Mouse (Mus musculus) heart, postnatal 36 days (tissue): ENCODE measurements around the gene Usp26. TPM values are rescaled to one million over a fixed set of nuclear protein-coding genes. Genes with fewer than 3 reads are reported as not detected.
A peak's percentile ranks its signal among the peaks of the same experiment; 100 is the strongest.

Experiments
- DNase-seq, 2 experiments: peaks; one replicate each; pipeline ENCODE4 v3.0.0; 2021 to 2022
- intact Hi-C: fragments of 180-260 bp; cut with DNase I; formaldehyde crosslinking; loops from one replicate; pipeline ENCODE4 v1.15.1; 2025
- total RNA-seq, 2 experiments: library from RNA; stranded (reverse); gene quantifications; 2 replicates each; pipeline ENCODE4 v1.2.3; 2021

The Usp26 gene
- under 1 TPM in 1 of 2 experiments, not detected in 1; 0.30 TPM for total RNA-seq

GRCm38 (mm10) chrX:51801133-51801532 lies at the start of gene Usp26:
Gene Usp26 (minus strand): TSS chrX:51801233.
- intact Hi-C loops, result no loop called here
- no peak for DNase-seq

DNA sequence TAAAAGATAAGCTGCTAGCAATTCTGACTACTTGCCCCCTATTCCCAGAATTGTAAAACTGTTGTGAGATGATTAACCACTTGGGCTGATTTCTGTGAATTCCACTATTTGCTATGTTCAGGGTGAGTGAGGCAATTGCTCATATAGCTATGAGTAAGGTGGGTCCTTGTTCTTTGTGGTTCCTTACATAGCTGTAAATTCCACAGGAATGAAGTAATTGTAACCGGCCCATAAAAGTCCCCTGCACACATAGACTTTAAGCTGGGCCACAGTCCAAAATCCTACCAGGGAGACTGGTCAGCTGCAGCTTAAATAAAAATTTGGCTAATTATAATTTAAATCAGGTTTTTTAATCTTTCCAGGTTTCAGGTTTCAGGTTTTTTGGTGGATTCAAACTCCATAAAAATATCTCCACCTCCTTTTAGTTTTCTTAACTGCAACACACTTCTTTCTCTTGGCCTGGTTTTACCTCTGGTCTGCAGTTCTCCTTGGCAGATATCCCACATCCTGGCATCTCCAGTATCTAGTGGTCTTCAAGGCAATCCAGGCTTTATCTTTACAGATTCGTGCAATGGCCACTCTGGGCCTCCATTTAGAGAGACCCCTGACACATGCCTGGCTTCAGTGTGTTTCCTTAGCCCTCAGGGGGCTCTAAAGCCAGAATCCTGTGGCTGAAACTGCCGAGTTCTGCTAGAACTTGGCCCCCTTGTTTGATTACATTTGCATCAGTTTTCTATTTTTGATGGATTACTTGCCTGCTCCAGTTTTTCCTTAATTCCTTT lies 13.6 kb upstream of the Usp26 start:
- intact Hi-C loops, result no loop called here
- no peak for DNase-seq

DNA sequence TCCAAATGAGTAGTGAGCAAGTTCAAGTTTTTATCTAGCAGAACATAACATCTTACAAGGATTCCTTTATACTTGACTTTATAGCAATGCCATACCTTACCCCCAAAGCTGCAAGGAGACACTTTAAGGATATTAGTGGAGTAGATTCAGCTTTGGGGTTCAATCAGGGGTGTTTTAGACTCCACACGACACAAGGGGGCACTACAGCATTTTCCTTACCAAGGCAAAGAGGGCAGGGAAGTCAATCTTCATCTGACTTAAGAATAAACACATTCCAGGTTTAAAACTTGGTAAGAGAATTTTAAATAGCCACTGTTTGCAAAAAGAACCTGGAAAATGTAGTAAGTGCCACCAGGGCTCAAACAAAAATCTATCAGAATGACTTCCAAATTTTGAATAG lies 33.6 kb downstream of the Usp26 start:
- intact Hi-C loops, result loop anchor here (2.0 to 10.0 kb wide), 3 partner anchors 145 to 607 kb away; no protein-coding TSS in a partner anchor
- peak; percentile 3 to 7 for DNase-seq

GRCm38 (mm10) chrX:51736450-51736849 lies 64.6 kb downstream of the Usp26 start:
- peak; percentile 32 to 37 for DNase-seq
- intact Hi-C loops, result loop anchor here (5.0 to 10.0 kb wide), 3 partner anchors 176 to 638 kb away; no protein-coding TSS in a partner anchor

GRCm38 (mm10) chrX:51714086-51714745 lies 86.8 kb downstream of the Usp26 start:
- DNase-seq, result no peak
- intact Hi-C loops, result no loop called here

- DNase-seq, result no peak
- intact Hi-C loops, result no loop called here
Measured at GRCm38 (mm10) chrX:51712996-51713395, 88.0 kb downstream of the Usp26 start.

Other genes with a start within 250 kb of the Usp26 start
- 1 to 10 TPM; 1.1 to 1.3 TPM for gene Hs6st2, start 119.4 kb downstream of the Usp26 start, total RNA-seq
- not detected for gene 1700080O16Rik, start 171.5 kb upstream of the Usp26 start, total RNA-seq